Mouse (Mus musculus) cerebellum, adult 2 months (tissue): ENCODE measurements around the gene 1110012L19Rik. TPM values are rescaled to one million over a fixed set of nuclear protein-coding genes. Genes with fewer than 3 reads are reported as not detected.
"Not testable (repeated sequence)": the region's sequence is repeated elsewhere in the genome, so short reads cannot be mapped to it uniquely, and the experiment has no call there.

ENCODE experiments used
- DNase-seq, 2 experiments: peaks; one replicate each; pipeline ENCODE4 v3.0.0; 2021
- H3K27ac ChIP-seq: fragments of 200-500 bp; 2 replicates; pipeline ENCODE4 v1.5.1; 2012; ENCODE audit warnings: low read length, control low read depth, inconsistent platforms; ENCODE audit not compliant: insufficient read depth
- H3K27me3 ChIP-seq: fragments of 200-500 bp; 2 replicates; pipeline ENCODE4 v1.6.1; 2012; ENCODE audit warnings: inconsistent platforms, mild to moderate bottlenecking, low read length, moderate library complexity; ENCODE audit not compliant: control insufficient read depth, insufficient read depth
- H3K4me1 ChIP-seq: fragments of 200-500 bp; 2 replicates; pipeline ENCODE4 v1.6.1; 2011; ENCODE audit warnings: low read length; ENCODE audit not compliant: control insufficient read depth, insufficient read depth
- H3K4me3 ChIP-seq: fragments of 200-500 bp; replicated peaks from 2 replicates; pipeline ENCODE3; 2011; ENCODE audit warnings: mild to moderate bottlenecking, low read depth, low read length, control low read depth; ENCODE audit not compliant: insufficient read depth
- CTCF ChIP-seq: fragments of 200-500 bp; IDR thresholded peaks from 2 replicates; pipeline ENCODE4 v1.5.1; 2011; ENCODE audit warnings: low read depth, mild to moderate bottlenecking, control low read depth, low read length, moderate library complexity, borderline replicate concordance; ENCODE audit not compliant: insufficient read depth
- POLR2A ChIP-seq: fragments of 200-500 bp; IDR thresholded peaks from 2 replicates; pipeline ENCODE4 v1.6.1; 2011; ENCODE audit warnings: low read length, control low read depth, borderline replicate concordance; ENCODE audit not compliant: insufficient read depth
- WGBS: fragments of 180-500 bp; shearing (Covaris S2); methylation state at CpG from one replicate; pipeline ENCODE4 v1.1.7; 2018; 5-methylcytosine and 5-hydroxymethylcytosine counted together
- polyA plus RNA-seq: library from polyadenylated mRNA; depleted of rRNA; stranded (reverse); fragments of >200 nt; gene quantifications from 2 replicates; pipeline ENCODE4 v1.2.3, GENCODE M21; 2012; rRNA removed

Gene 1110012L19Rik
- 20.5 and 22.9 TPM in 2 replicates for polyA plus RNA-seq

GRCm38 (mm10) chrX:70385276-70385961 is at the start of gene 1110012L19Rik:
Gene 1110012L19Rik (plus strand): TSS chrX:70385877.
- DNase-seq, result peak; percentile 79 to 84
- WGBS, result 4% methylated on average over 22 of the region's 22 CpGs
- no peaks in the 10 kb centered on the region for H3K4me1 ChIP-seq
- H3K27me3 ChIP-seq, result no peaks in the 10 kb centered on the region
- peak within 1 kb of the TSS; percentile 93 for H3K27ac ChIP-seq
- peak within 1 kb of the TSS; percentile 61 for H3K4me3 ChIP-seq
- peak; percentile 54; the same call in 1 of the 2 replicates for TF ChIP-seq POLR2A
- TF ChIP-seq CTCF, result no peak

DNA sequence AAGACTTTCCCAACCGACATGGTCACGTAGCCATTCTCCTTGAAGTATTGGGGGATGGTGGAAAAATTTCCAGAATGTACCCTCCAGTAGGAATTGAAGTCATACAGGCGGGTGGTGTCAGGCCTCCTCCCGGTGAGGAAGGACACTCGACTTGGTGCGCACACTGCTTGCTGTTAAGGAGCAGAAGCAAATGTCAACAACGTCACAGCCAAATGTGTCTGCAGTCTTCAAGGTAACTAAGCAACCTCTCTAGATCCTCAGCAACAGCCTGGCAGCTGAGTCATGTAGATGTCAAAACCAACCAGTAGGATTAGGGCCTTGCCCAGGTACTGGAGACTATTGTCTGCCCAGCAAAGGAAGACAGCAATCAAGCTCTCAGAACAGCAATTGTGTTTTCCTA is 22.7 kb upstream of the 1110012L19Rik start:
- 42% methylated on average over 7 of the region's 7 CpGs for WGBS
- TF ChIP-seq CTCF (no peak), POLR2A (no peak)
- Histone ChIP-seq H3K27me3 (no peaks in the 10 kb centered on the region), H3K4me1 (peaks cover 2% of the 10 kb centered on the region; the same call in 1 of the 2 replicates), H3K4me3 (peak overlapping the region; percentile 18), H3K27ac (no peak overlapping the region)
- peak in 1 of 2 experiments; percentile 18 for DNase-seq

GRCm38 (mm10) chrX:70363446-70363845 is 22.2 kb upstream of the 1110012L19Rik start:
- H3K4me3 ChIP-seq, result peak overlapping the region; percentile 54
- no peak overlapping the region for H3K27ac ChIP-seq
- TF ChIP-seq POLR2A (no peak), CTCF (no peak)
- 18% methylated on average over 5 of the region's 5 CpGs for WGBS
- no peaks in the 10 kb centered on the region for H3K27me3 ChIP-seq
- peaks cover 2% of the 10 kb centered on the region; the same call in 1 of the 2 replicates for H3K4me1 ChIP-seq
- peak in 1 of 2 experiments; percentile 15 for DNase-seq

DNA sequence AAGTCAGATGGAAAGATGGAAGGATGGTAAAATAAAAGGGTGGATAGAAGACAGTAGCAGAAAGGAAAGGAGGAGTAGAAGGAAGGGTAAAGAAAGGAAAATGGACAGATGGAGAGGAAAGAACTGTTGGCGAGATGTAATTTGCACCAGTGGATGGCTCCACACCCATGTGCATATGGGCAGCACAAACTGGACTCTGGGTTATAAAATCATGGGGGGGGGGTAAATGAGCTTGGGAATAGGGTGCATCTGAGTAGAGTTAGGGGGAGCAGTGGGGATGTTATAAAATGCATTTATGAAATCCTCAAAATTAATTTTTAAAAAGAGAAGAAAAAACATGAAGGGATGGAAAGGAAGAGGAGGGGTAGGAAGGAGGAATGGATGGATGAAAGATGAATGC is 21.5 kb upstream of the 1110012L19Rik start:
- TF ChIP-seq POLR2A, result no peak
- no peak for TF ChIP-seq CTCF
- Histone ChIP-seq H3K4me3 (peak overlapping the region; percentile 93), H3K27ac (no peak overlapping the region), H3K27me3 (no peaks in the 10 kb centered on the region), H3K4me1 (peaks cover 2% of the 10 kb centered on the region; the same call in 1 of the 2 replicates)
- WGBS, result 12% methylated on average over 1 of the region's 1 CpGs
- no peak for DNase-seq

GRCm38 (mm10) chrX:70364661-70365613 is 20.7 kb upstream of the 1110012L19Rik start, which contains the start of gene Ids:
Gene Ids (minus strand): TSS chrX:70365084.
- H3K27ac ChIP-seq, result no peak within 1 kb of the TSS
- H3K4me3 ChIP-seq, result peak within 1 kb of the TSS; percentile 93
- H3K4me1 ChIP-seq, result peaks cover 2% of the 10 kb centered on the region; the same call in 1 of the 2 replicates
- H3K27me3 ChIP-seq, result no peaks in the 10 kb centered on the region
- TF ChIP-seq POLR2A (peak; percentile 58; the same call in 1 of the 2 replicates), CTCF (no peak)
- 5% methylated on average over 40 of the region's 45 CpGs for WGBS
- DNase-seq, result peak; percentile 82 to 90

DNA sequence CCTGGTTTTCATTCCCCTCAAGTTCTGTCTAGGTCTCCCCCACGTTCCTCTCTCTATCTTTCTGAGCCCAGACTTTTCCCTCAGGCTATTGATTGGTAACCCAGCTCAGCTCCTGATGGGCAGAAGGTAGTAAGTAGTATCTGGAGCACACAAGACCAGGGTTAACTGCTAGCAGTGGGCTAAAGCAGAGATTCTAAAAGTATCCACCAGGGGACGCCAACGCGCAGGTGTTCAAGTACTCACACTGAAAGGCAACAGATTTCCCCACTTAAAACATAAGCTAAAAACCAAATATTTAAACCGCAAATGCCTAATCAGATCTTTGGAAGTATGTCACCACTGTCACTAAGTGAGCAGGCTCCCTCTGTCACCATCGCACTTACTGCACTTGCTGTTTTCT is 15.9 kb upstream of the 1110012L19Rik start:
- 5% methylated on average over 2 of the region's 6 CpGs for WGBS
- not testable (repeated sequence) for H3K27me3 ChIP-seq, H3K4me1 ChIP-seq

DNA sequence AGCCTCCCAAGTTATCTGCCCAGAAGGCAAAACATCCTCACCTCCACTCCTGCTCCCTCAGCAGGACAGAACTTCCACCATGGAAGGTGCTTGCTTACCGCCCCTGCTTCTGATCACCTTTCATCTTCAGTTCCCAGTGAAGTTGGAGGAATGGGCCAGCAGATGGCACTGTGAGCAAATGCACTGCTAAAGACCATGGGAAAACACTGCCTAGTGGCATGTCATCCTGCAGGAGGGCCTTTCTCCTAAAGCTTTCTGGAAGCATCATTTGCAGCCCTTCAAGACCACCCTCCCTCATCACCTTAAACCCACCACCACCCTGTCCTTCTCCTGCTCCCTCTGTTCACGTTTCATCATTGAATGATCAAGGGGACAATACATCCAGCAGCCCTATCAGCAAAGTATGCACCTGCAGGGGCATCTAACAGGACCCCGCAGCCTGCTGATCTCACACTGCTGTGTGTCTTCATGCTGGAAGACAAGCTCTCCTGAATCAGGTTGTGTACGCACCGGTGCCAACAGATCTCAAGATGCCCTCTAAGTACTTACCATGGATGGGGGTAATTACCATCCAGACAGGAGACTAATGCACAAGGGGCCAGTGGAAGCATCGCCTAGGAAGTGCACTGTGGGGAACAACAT is 11.1 kb upstream of the 1110012L19Rik start:
- peak in 1 of 2 experiments; percentile 20 for DNase-seq
- not testable (repeated sequence) for H3K27ac ChIP-seq, H3K27me3 ChIP-seq, H3K4me3 ChIP-seq, H3K4me1 ChIP-seq
- WGBS, result 66% methylated on average over 5 of the region's 6 CpGs
- 0 out of 2 replicates have a peak, but pooled peaks have one; percentile 6 for TF ChIP-seq CTCF

More for the DNA sequence above, 15.9 kb upstream of the 1110012L19Rik start:
- H3K4me3 ChIP-seq, DNase-seq, H3K27ac ChIP-seq: not testable (repeated sequence)
